Mouse (Mus musculus) cortical plate, adult 2 months (tissue): Measurements from ENCODE around the gene Sgk2.

ENCODE experiments used
- CTCF ChIP-seq: fragments of 200-500 bp; IDR thresholded peaks from 2 replicates; pipeline ENCODE4 v1.5.1; 2011; ENCODE audit warnings: mild to moderate bottlenecking, control low read depth, low read length; ENCODE audit not compliant: insufficient read depth; ENCODE audit errors: extremely low read depth
- POLR2A ChIP-seq: fragments of 200-500 bp; IDR thresholded peaks from 2 replicates; pipeline ENCODE4 v1.6.1; 2011; ENCODE audit warnings: mild to moderate bottlenecking, low read length, control low read depth; ENCODE audit not compliant: insufficient read depth; ENCODE audit errors: extremely low read depth

DNA sequence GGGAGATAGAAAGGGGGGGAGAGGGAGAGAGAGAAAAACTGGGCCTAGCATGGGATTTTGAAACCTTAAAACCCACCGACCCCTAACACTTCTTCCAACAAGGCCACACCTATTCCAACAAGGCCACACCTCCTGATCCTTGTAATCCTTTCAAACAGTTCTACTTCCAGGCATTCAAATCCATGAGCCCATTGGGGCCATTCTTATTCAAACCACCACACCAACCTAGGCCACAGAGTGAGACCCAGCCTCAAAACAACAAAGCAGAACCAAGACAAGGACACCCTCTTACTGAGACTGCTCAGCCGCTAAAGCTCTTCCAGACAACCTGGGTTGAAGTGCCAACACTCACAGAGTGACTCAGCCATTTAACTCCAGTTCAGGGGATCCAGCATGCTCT, 36.4 kb upstream of the Sgk2 start:
- TF ChIP-seq POLR2A: no peak
- TF ChIP-seq CTCF: no peak
